Mouse (Mus musculus) right cerebral cortex, postnatal 25 days (tissue): Measurements from ENCODE around the gene Ppip5k1.
"Not testable (repeated sequence)": the region's sequence is repeated elsewhere in the genome, so short reads cannot be mapped to it uniquely, and the experiment has no call there.

Experiments
- DNase-seq: peaks from one replicate; pipeline ENCODE4 v3.0.0; 2022

Ppip5k1 gene

GRCm38 (mm10) chr2:121354820-121355592 lies at the start of gene Ppip5k1:
TSS of gene Ppip5k1 (minus strand) at chr2:121355396.
- peak; percentile 99 for DNase-seq

GRCm38 (mm10) chr2:121403296-121403695 lies 48.1 kb upstream of the Ppip5k1 start:
- no peak for DNase-seq

- peak; percentile 67 for DNase-seq
Measured at GRCm38 (mm10) chr2:121396624-121397023, 41.4 kb upstream of the Ppip5k1 start.

- not testable (repeated sequence) for DNase-seq
Measured at GRCm38 (mm10) chr2:121386961-121387575, 31.9 kb upstream of the Ppip5k1 start, which contains the start of gene Strc. TSS of gene Strc (minus strand) at chr2:121387168.

GRCm38 (mm10) chr2:121374766-121375165 lies 19.6 kb upstream of the Ppip5k1 start:
- DNase-seq, result no peak

GRCm38 (mm10) chr2:121372266-121372665 lies 17.1 kb upstream of the Ppip5k1 start:
- no peak for DNase-seq

- no peak for DNase-seq
Measured at GRCm38 (mm10) chr2:121370921-121371320, 15.7 kb upstream of the Ppip5k1 start.

GRCm38 (mm10) chr2:121368831-121369230 lies 13.6 kb upstream of the Ppip5k1 start:
- DNase-seq, result no peak

GRCm38 (mm10) chr2:121363656-121364055 lies 8.5 kb upstream of the Ppip5k1 start:
- no peak for DNase-seq

GRCm38 (mm10) chr2:121359461-121359860 lies 4.3 kb upstream of the Ppip5k1 start:
- no peak for DNase-seq

GRCm38 (mm10) chr2:121358381-121358780 lies 3.2 kb upstream of the Ppip5k1 start:
- DNase-seq, result peak; percentile 87

- DNase-seq, result no peak
Measured at GRCm38 (mm10) chr2:121357961-121358360, 2.8 kb upstream of the Ppip5k1 start.

- DNase-seq, result no peak
Measured at GRCm38 (mm10) chr2:121357494-121357893, 2.3 kb upstream of the Ppip5k1 start, which contains the start of gene Ckmt1. TSS of gene Ckmt1 (plus strand) at chr2:121357714.

- DNase-seq, result no peak
Measured at GRCm38 (mm10) chr2:121354378-121354777, 818 bp downstream of the Ppip5k1 start.

GRCm38 (mm10) chr2:121353156-121353555 lies 2.0 kb downstream of the Ppip5k1 start:
- DNase-seq, result no peak

GRCm38 (mm10) chr2:121339057-121339456 lies 16.1 kb downstream of the Ppip5k1 start:
- DNase-seq, result no peak

GRCm38 (mm10) chr2:121329492-121329891 lies 25.7 kb downstream of the Ppip5k1 start:
- DNase-seq, result no peak

GRCm38 (mm10) chr2:121323693-121324470 lies 31.3 kb downstream of the Ppip5k1 start:
- no peak for DNase-seq

- no peak for DNase-seq
Measured at GRCm38 (mm10) chr2:121323041-121323440, 32.2 kb downstream of the Ppip5k1 start.

GRCm38 (mm10) chr2:121316278-121316677 lies 38.9 kb downstream of the Ppip5k1 start:
- DNase-seq, result no peak

- no peak for DNase-seq
Measured at GRCm38 (mm10) chr2:121308997-121309416, 46.2 kb downstream of the Ppip5k1 start.

GRCm38 (mm10) chr2:121300036-121300435 lies 55.2 kb downstream of the Ppip5k1 start:
- DNase-seq, result no peak

- no peak for DNase-seq
Measured at GRCm38 (mm10) chr2:121299471-121299870, 55.7 kb downstream of the Ppip5k1 start.
